Mouse (Mus musculus) heart, postnatal 0 days (tissue): ENCODE measurements around the gene Grhl3.

Source experiments
- CTCF ChIP-seq: IDR thresholded peaks from 2 replicates; pipeline ENCODE4 v1.5.1; 2016; ENCODE audit warnings: antibody characterized with exemption, control low read depth, low read depth
- EP300 ChIP-seq: IDR thresholded peaks from 2 replicates; pipeline ENCODE4 v1.6.1; 2016; ENCODE audit warnings: antibody characterized with exemption, low read depth

- TF ChIP-seq CTCF (no peak), EP300 (no peak)
These were observed 6.3 kb upstream of the Grhl3 start for GRCm38 (mm10) chr4:135579695-135580094.
